Mouse (Mus musculus) limb, embryonic 14.5 days (tissue): ENCODE measurements around the gene Lyl1. TPM values are rescaled to one million over a fixed set of nuclear protein-coding genes. Genes with fewer than 3 reads are reported as not detected.

Experiments
- ATAC-seq: fragments of 200-750 bp; cut with Nextera tagmentation; 2 replicates; pipeline ENCODE4 v1.8.0; 2017; ENCODE audit warnings: low read depth, moderate number of reproducible peaks, moderate TSS enrichment; ENCODE audit not compliant: low FRiP score
- DNase-seq: peaks from one replicate; pipeline ENCODE4 v3.0.0-alpha.2; 2015; ENCODE audit warnings: low spot score
- H3K27ac ChIP-seq: fragments of 300-500 bp; sonication (generic); replicated peaks from 2 replicates; pipeline ENCODE4 v1.5.1; 2014; ENCODE audit warnings: low read depth, mild to moderate bottlenecking, low read length, moderate library complexity, mixed read lengths
- H3K27me3 ChIP-seq: fragments of 300-500 bp; sonication (generic); 2 replicates; pipeline ENCODE4 v1.6.1; 2014; ENCODE audit warnings: low read length, mixed read lengths; ENCODE audit not compliant: control insufficient read depth, insufficient read depth
- H3K36me3 ChIP-seq: fragments of 300-500 bp; sonication (generic); 2 replicates; pipeline ENCODE4 v1.6.1; 2014; ENCODE audit warnings: mild to moderate bottlenecking, low read length, moderate library complexity, mixed read lengths; ENCODE audit not compliant: control insufficient read depth, insufficient read depth
- H3K4me1 ChIP-seq: fragments of 300-500 bp; sonication (generic); 2 replicates; pipeline ENCODE4 v1.6.1; 2014; ENCODE audit warnings: antibody characterized with exemption, low read length, mixed read lengths; ENCODE audit not compliant: control insufficient read depth, insufficient read depth
- H3K4me2 ChIP-seq: fragments of 300-500 bp; sonication (generic); replicated peaks from 2 replicates; pipeline ENCODE4 v1.6.1; 2014; ENCODE audit warnings: low read depth, mild to moderate bottlenecking, low read length, moderate library complexity; ENCODE audit not compliant: severe bottlenecking
- H3K4me3 ChIP-seq: fragments of 300-500 bp; sonication (generic); replicated peaks from 2 replicates; pipeline ENCODE4 v1.5.1; 2014; ENCODE audit warnings: low read length
- H3K9ac ChIP-seq: fragments of 300-500 bp; sonication (generic); 2 replicates; pipeline ENCODE4 v1.6.1; 2014; ENCODE audit warnings: mild to moderate bottlenecking, low read depth, low read length, moderate library complexity; ENCODE audit not compliant: severe bottlenecking
- H3K9me3 ChIP-seq: fragments of 300-500 bp; sonication (generic); 2 replicates; pipeline ENCODE4 v1.6.1; 2016; ENCODE audit warnings: low read length; ENCODE audit not compliant: control insufficient read depth
- POLR2A ChIP-seq: fragments of 200-500 bp; IDR thresholded peaks from 2 replicates; pipeline ENCODE4 v1.8.0; 2012; ENCODE audit warnings: inconsistent platforms, mild to moderate bottlenecking, moderate library complexity, borderline replicate concordance; ENCODE audit not compliant: insufficient read depth, insufficient read length; ENCODE audit errors: extremely low read depth
- WGBS: fragments of 180-500 bp; shearing (Covaris S2); extraction: QIAGEN DNeasy Blood & Tissue Kit; methylation state at CpG from one replicate; pipeline ENCODE4 v1.1.7; 2014; 5-methylcytosine and 5-hydroxymethylcytosine counted together
- polyA plus RNA-seq, 2 experiments: library from polyadenylated mRNA; depleted of rRNA in 1 of 2; stranded (reverse) in 1 of 2; unstranded in 1 of 2; fragments of >200 nt; fragmentation: Nextera tagmentation in 1 of 2; extraction: Ambion mirVana in 1 of 2; gene quantifications; 2 replicates each; pipeline versions ENCODE4 v1.2.1 to v1.2.3; 2012 to 2014

Gene Lyl1
- polyA plus RNA-seq, 2 experiments = 5.6 to 7.1 TPM

- 4% methylated on average over 16 of the region's 16 CpGs for WGBS
- ATAC-seq (0 out of 2 replicates have a peak, but pooled peaks have one; percentile 16), DNase-seq (peak; percentile 89)
- peak overlapping the region; percentile 70 for H3K27ac ChIP-seq
- no peak overlapping the region for H3K4me3 ChIP-seq
- H3K27me3 ChIP-seq = no peaks in the 10 kb centered on the region
- H3K4me1 ChIP-seq = peaks cover 88% of the 10 kb centered on the region
- 0 out of 2 replicates have a peak overlapping the region, but pooled peaks have one; percentile 34 for H3K9ac ChIP-seq
- H3K36me3 ChIP-seq = peaks cover 10% of the 10 kb centered on the region
- H3K4me2 ChIP-seq = peak overlapping the region; percentile 28; the same call in 1 of the 2 replicates
- no peak for TF ChIP-seq POLR2A
- no peaks in the 10 kb centered on the region for H3K9me3 ChIP-seq
These were observed 36.4 kb downstream of the Lyl1 start for GRCm38 (mm10) chr8:84737608-84738007.

DNA sequence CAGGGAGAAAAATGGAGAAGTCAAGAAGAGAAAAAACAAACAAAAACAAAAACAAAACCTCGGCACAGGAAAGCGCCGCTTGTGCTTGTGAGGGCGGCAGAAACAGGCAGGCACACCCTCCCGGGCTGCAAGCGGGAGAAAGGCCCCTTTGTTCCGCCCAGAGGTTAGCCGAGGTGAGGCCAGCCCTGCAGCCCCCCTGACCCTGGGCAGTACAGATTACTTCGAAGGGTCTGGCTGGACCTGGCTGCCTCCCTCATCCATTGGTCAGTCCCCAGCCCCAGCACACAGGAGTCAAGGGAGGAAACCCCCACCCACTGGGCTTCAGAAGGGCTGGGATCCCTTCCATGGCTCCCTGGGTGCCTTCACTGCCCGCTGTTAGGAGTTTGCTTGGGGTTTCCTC, 37.0 kb downstream of the Lyl1 start:
- peaks cover 88% of the 10 kb centered on the region for H3K4me1 ChIP-seq
- H3K4me3 ChIP-seq = no peak overlapping the region
- H3K4me2 ChIP-seq = peak overlapping the region; percentile 28; the same call in 1 of the 2 replicates
- no peak for ATAC-seq
- WGBS = 19% methylated on average over 10 of the region's 10 CpGs
- H3K27me3 ChIP-seq = no peaks in the 10 kb centered on the region
- H3K9ac ChIP-seq = peak overlapping the region; percentile 34; the same call in 1 of the 2 replicates
- DNase-seq = no peak
- H3K36me3 ChIP-seq = peaks cover 10% of the 10 kb centered on the region
- no peak for TF ChIP-seq POLR2A
- H3K27ac ChIP-seq = peak overlapping the region; percentile 70
- no peaks in the 10 kb centered on the region for H3K9me3 ChIP-seq

- H3K4me2 ChIP-seq = peak overlapping the region; percentile 28; the same call in 1 of the 2 replicates
- H3K27ac ChIP-seq = peak overlapping the region; percentile 70
- peaks cover 10% of the 10 kb centered on the region for H3K36me3 ChIP-seq
- peaks cover 89% of the 10 kb centered on the region for H3K4me1 ChIP-seq
- ATAC-seq (no peak), DNase-seq (no peak)
- H3K27me3 ChIP-seq = no peaks in the 10 kb centered on the region
- TF ChIP-seq POLR2A = no peak
- no peaks in the 10 kb centered on the region for H3K9me3 ChIP-seq
- peak overlapping the region; percentile 34; the same call in 1 of the 2 replicates for H3K9ac ChIP-seq
- no peak overlapping the region for H3K4me3 ChIP-seq
- WGBS = 32% methylated on average over 10 of the region's 10 CpGs
These were observed 37.6 kb downstream of the Lyl1 start for GRCm38 (mm10) chr8:84738715-84739400.

GRCm38 (mm10) chr8:84739401-84739742, 38.1 kb downstream of the Lyl1 start:
- DNase-seq (no peak), ATAC-seq (no peak)
- H3K9ac ChIP-seq = peak overlapping the region; percentile 34; the same call in 1 of the 2 replicates
- TF ChIP-seq POLR2A = no peak
- H3K9me3 ChIP-seq = no peaks in the 10 kb centered on the region
- 0% methylated on average over 1 of the region's 1 CpGs for WGBS
- H3K4me3 ChIP-seq = no peak overlapping the region
- H3K4me2 ChIP-seq = no peak overlapping the region
- peak overlapping the region; percentile 70; the same call in 1 of the 2 replicates for H3K27ac ChIP-seq
- H3K4me1 ChIP-seq = peaks cover 92% of the 10 kb centered on the region
- no peaks in the 10 kb centered on the region for H3K27me3 ChIP-seq
- peaks cover 6% of the 10 kb centered on the region for H3K36me3 ChIP-seq

DNA sequence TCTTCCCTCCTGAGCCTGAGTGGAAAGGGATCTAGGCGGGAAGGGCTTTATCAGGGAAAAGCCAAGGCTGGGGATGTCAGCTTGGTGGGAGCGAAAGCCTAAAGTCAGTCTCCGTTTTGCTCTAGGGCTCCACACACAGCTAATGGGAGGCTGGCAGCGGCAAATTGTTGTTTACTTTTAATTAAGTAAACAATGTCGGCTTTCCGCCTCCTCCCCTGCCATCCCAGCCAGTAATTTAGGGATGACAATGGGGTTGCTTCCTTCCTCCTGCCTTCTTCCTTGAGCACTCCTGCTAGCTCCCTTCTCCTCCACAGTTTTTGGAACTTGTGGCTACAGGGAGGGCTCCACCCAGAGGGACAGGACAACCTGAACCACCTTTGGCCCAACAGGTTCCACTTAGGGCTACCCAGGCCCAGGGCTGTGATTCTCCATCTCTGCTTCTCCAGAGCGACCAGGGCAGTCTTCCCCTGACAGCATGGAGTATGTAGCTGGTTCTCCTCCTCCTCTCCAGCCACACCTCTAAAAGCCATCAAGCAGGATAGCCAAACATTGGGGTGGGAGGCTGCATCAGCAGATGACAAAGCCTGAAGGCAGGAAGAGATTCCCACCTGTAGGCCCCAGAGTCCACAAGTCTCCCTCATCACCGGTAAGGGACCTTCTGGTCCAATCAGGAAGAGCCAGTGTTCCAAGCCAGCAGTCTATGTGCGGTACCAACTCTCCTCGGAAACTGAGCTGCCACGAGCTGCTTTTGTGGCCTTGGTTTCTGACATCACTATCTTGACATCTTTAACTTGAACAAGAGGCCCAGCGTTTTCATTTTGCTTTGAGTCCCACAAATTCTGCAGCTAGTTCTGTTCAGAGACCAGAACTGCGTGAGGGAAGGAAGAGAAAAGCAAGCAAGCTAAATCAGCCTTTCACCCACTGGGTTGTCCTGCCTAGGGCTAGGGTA, 39.9 kb downstream of the Lyl1 start:
- Histone ChIP-seq H3K27ac (peak overlapping the region; percentile 99), H3K4me2 (peak overlapping the region; percentile 45), H3K9me3 (no peaks in the 10 kb centered on the region), H3K4me1 (peaks cover 98% of the 10 kb centered on the region), H3K36me3 (peaks cover 6% of the 10 kb centered on the region), H3K9ac (peak overlapping the region; percentile 53; the same call in 1 of the 2 replicates), H3K4me3 (peak overlapping the region; percentile 17; the same call in 1 of the 2 replicates), H3K27me3 (no peaks in the 10 kb centered on the region)
- WGBS = 36% methylated on average over 13 of the region's 13 CpGs
- ATAC-seq (no peak), DNase-seq (no peak)
- no peak for TF ChIP-seq POLR2A
